Mouse (Mus musculus): Measurements from ENCODE around the gene H1fx.
"Not testable (repeated sequence)": the region's sequence is repeated elsewhere in the genome, so short reads cannot be mapped to it uniquely, and the experiment has no call there.

The H1fx gene

GRCm38 (mm10) chr6:87980374-87981029 lies 935 bp downstream of the H1fx start:
- DNase-seq (ENCODE audit: low read depth) = no peak

GRCm38 (mm10) chr6:87979728-87980127 lies 1.7 kb downstream of the H1fx start:
- DNase-seq (ENCODE audit: low read depth) = no peak

GRCm38 (mm10) chr6:87970041-87970440 lies 11.4 kb downstream of the H1fx start:
- DNase-seq (ENCODE audit: low read depth) = no peak

GRCm38 (mm10) chr6:87962457-87962856 lies 19.0 kb downstream of the H1fx start:
- DNase-seq (ENCODE audit: low read depth) = not testable (repeated sequence)

GRCm38 (mm10) chr6:87942179-87942578 lies 39.3 kb downstream of the H1fx start:
- no peak for DNase-seq (ENCODE audit: low read depth)

GRCm38 (mm10) chr6:87938941-87939340 lies 42.5 kb downstream of the H1fx start:
- DNase-seq (ENCODE audit: low read depth) = no peak

GRCm38 (mm10) chr6:87937178-87937788 lies 44.2 kb downstream of the H1fx start:
- no peak for DNase-seq (ENCODE audit: low read depth)

- no peak for DNase-seq (ENCODE audit: low read depth)
These were observed 46.4 kb downstream of the H1fx start for GRCm38 (mm10) chr6:87935037-87935436.
